Mouse (Mus musculus) WW6 (cell line): ENCODE results near the gene Gnaz.

Source experiments
- DNase-seq: peaks from one replicate; pipeline ENCODE4 v3.0.0-alpha.2; 2013; ENCODE audit warnings: low read depth, low spot score

The Gnaz gene

GRCm38 (mm10) chr10:74967651-74968267 lies 782 bp downstream of the Gnaz start:
- DNase-seq, result no peak

GRCm38 (mm10) chr10:74969266-74969665 lies 2.3 kb downstream of the Gnaz start:
- DNase-seq, result no peak

- DNase-seq, result no peak
These were observed 6.0 kb downstream of the Gnaz start for GRCm38 (mm10) chr10:74973026-74973425.

GRCm38 (mm10) chr10:74975626-74976025 lies 8.6 kb downstream of the Gnaz start:
- DNase-seq, result no peak

GRCm38 (mm10) chr10:74976429-74976828 lies 9.5 kb downstream of the Gnaz start:
- DNase-seq, result no peak

GRCm38 (mm10) chr10:74978056-74978455 lies 11.1 kb downstream of the Gnaz start:
- DNase-seq, result no peak

- DNase-seq, result no peak
These were observed 14.2 kb downstream of the Gnaz start for GRCm38 (mm10) chr10:74981159-74981558.

GRCm38 (mm10) chr10:74983176-74983575 lies 16.2 kb downstream of the Gnaz start:
- DNase-seq, result no peak

- no peak for DNase-seq
These were observed 20.9 kb downstream of the Gnaz start for GRCm38 (mm10) chr10:74987698-74988470.

GRCm38 (mm10) chr10:74989814-74990213 lies 22.8 kb downstream of the Gnaz start:
- DNase-seq, result no peak

- DNase-seq, result no peak
These were observed 23.8 kb downstream of the Gnaz start for GRCm38 (mm10) chr10:74990584-74991322.

- DNase-seq, result no peak
These were observed 27.9 kb downstream of the Gnaz start for GRCm38 (mm10) chr10:74994863-74995262.

- no peak for DNase-seq
These were observed 28.4 kb downstream of the Gnaz start for GRCm38 (mm10) chr10:74995377-74995776.

- DNase-seq, result no peak
These were observed 34.4 kb downstream of the Gnaz start for GRCm38 (mm10) chr10:75001391-75001790.

GRCm38 (mm10) chr10:75004067-75004466 lies 37.1 kb downstream of the Gnaz start:
- no peak for DNase-seq

GRCm38 (mm10) chr10:75006889-75007662 lies 40.1 kb downstream of the Gnaz start:
- no peak for DNase-seq

GRCm38 (mm10) chr10:75010704-75011103 lies 43.7 kb downstream of the Gnaz start:
- DNase-seq, result no peak

GRCm38 (mm10) chr10:75015465-75015864 lies 48.5 kb downstream of the Gnaz start:
- DNase-seq, result no peak

GRCm38 (mm10) chr10:75016481-75016880 lies 49.5 kb downstream of the Gnaz start:
- DNase-seq, result no peak

GRCm38 (mm10) chr10:75020271-75020670 lies 53.3 kb downstream of the Gnaz start:
- DNase-seq, result no peak

- peak; percentile 28 for DNase-seq
These were observed 54.2 kb downstream of the Gnaz start for GRCm38 (mm10) chr10:75021138-75021537.

- no peak for DNase-seq
These were observed 59.5 kb downstream of the Gnaz start for GRCm38 (mm10) chr10:75026491-75026890.
